Mouse (Mus musculus) liver, adult 2 months (tissue): ENCODE results near the gene March8. TPM values are rescaled to one million over a fixed set of nuclear protein-coding genes. Genes with fewer than 3 reads are reported as not detected.
"Not testable (repeated sequence)": the region's sequence is repeated elsewhere in the genome, so short reads cannot be mapped to it uniquely, and the experiment has no call there.

Experiments used
- DNase-seq: peaks from one replicate; pipeline ENCODE4 v3.0.0-alpha.2; 2011; ENCODE audit warnings: low read depth, low spot score; ENCODE audit errors: extremely low read depth
- H3K27ac ChIP-seq: fragments of 200-500 bp; replicated peaks from 2 replicates; pipeline ENCODE4 v1.5.1; 2012; ENCODE audit warnings: low read depth, mild to moderate bottlenecking, control low read depth, inconsistent platforms, low read length; ENCODE audit not compliant: insufficient read depth
- H3K27me3 ChIP-seq: fragments of 200-500 bp; 2 replicates; pipeline ENCODE4 v1.6.1; 2012; ENCODE audit warnings: mild to moderate bottlenecking, moderate library complexity, low read length, inconsistent platforms; ENCODE audit not compliant: control insufficient read depth, insufficient read depth
- H3K36me3 ChIP-seq: fragments of 200-500 bp; 2 replicates; pipeline ENCODE4 v1.6.1; 2012; ENCODE audit warnings: low read length, inconsistent platforms; ENCODE audit not compliant: control insufficient read depth, insufficient read depth
- H3K4me1 ChIP-seq: fragments of 200-500 bp; 2 replicates; pipeline ENCODE4 v1.6.1; 2011; ENCODE audit warnings: low read length; ENCODE audit not compliant: control insufficient read depth, insufficient read depth
- H3K4me3 ChIP-seq: fragments of 200-500 bp; 2 replicates; pipeline ENCODE4 v1.5.1; 2011; ENCODE audit warnings: low read depth, mild to moderate bottlenecking, control low read depth, low read length, moderate library complexity; ENCODE audit not compliant: insufficient read depth
- H3K79me2 ChIP-seq: fragments of 200-500 bp; 2 replicates; pipeline ENCODE4 v1.6.1; 2012; ENCODE audit warnings: inconsistent platforms, mild to moderate bottlenecking, low read length, moderate library complexity; ENCODE audit not compliant: control insufficient read depth, insufficient read depth
- H3K9ac ChIP-seq: fragments of 200-500 bp; 2 replicates; pipeline ENCODE4 v1.6.1; 2012; ENCODE audit warnings: low read depth, mild to moderate bottlenecking, control low read depth, inconsistent platforms, low read length
- CTCF ChIP-seq: fragments of 200-500 bp; IDR thresholded peaks from 2 replicates; pipeline ENCODE4 v1.5.1; 2011; ENCODE audit warnings: low read depth, low read length, control low read depth
- POLR2A ChIP-seq: fragments of 200-500 bp; IDR thresholded peaks from 2 replicates; pipeline ENCODE4 v1.6.1; 2011; ENCODE audit warnings: low read length, control low read depth; ENCODE audit not compliant: insufficient read depth; ENCODE audit errors: extremely low read depth
- WGBS: fragments of 180-500 bp; shearing (Covaris S2); methylation state at CpG from one replicate; pipeline ENCODE4 v1.1.7; 2018; 5-methylcytosine and 5-hydroxymethylcytosine counted together
- polyA plus RNA-seq: library from polyadenylated mRNA; depleted of rRNA; stranded (reverse); fragments of >200 nt; gene quantifications from 2 replicates; pipeline ENCODE4 v1.2.3, GENCODE M21; 2012
- total RNA-seq: library from RNA; depleted of rRNA; stranded (reverse); fragments of >200 nt; gene quantifications from 2 replicates; pipeline ENCODE4 v1.2.3, GENCODE M21; 2014

March8 gene
- total and polyA plus RNA-seq, 2 experiments, result 58.4 to 100 TPM

- H3K79me2 ChIP-seq, result peaks cover 31% of the 10 kb centered on the region
- H3K27ac ChIP-seq, result no peak overlapping the region
- WGBS, result 92% methylated on average over 4 of the region's 4 CpGs
- H3K9ac ChIP-seq, result no peak overlapping the region
- H3K4me1 ChIP-seq, result peaks cover 14% of the 10 kb centered on the region; the same call in 1 of the 2 replicates
- H3K4me3 ChIP-seq, result no peak overlapping the region
- no peaks in the 10 kb centered on the region; the same call in 1 of the 2 replicates for H3K36me3 ChIP-seq
- DNase-seq, result no peak
- no peaks in the 10 kb centered on the region for H3K27me3 ChIP-seq
- TF ChIP-seq POLR2A, result no peak
- TF ChIP-seq CTCF, result no peak
These were observed 13.7 kb downstream of the March8 start for GRCm38 (mm10) chr6:116351534-116351933.

- Histone ChIP-seq H3K27me3 (no peaks in the 10 kb centered on the region), H3K36me3 (no peaks in the 10 kb centered on the region; the same call in 1 of the 2 replicates), H3K9ac (no peak overlapping the region), H3K27ac (no peak overlapping the region), H3K79me2 (peaks cover 31% of the 10 kb centered on the region), H3K4me1 (0 out of 2 replicates have a peak, but pooled peaks cover 4% of the 10 kb centered on the region), H3K4me3 (no peak overlapping the region)
- DNase-seq, result no peak
- 74% methylated on average over 1 of the region's 1 CpGs for WGBS
- no peak for TF ChIP-seq CTCF
- TF ChIP-seq POLR2A, result no peak
These were observed 15.6 kb downstream of the March8 start for GRCm38 (mm10) chr6:116353428-116353827.

- not testable (repeated sequence) for H3K36me3 ChIP-seq, H3K9ac ChIP-seq, H3K4me3 ChIP-seq, H3K27me3 ChIP-seq, H3K4me1 ChIP-seq, DNase-seq, H3K27ac ChIP-seq
- H3K79me2 ChIP-seq, result peaks cover 23% of the 10 kb centered on the region
- 85% methylated on average over 8 of the region's 8 CpGs for WGBS
These were observed 18.6 kb downstream of the March8 start for GRCm38 (mm10) chr6:116356311-116356947.

GRCm38 (mm10) chr6:116356948-116357325 lies 19.1 kb downstream of the March8 start:
- no peak for DNase-seq
- H3K4me1 ChIP-seq, result no peaks in the 10 kb centered on the region
- H3K79me2 ChIP-seq, result peaks cover 25% of the 10 kb centered on the region
- no peak overlapping the region for H3K27ac ChIP-seq
- no peak for TF ChIP-seq CTCF
- TF ChIP-seq POLR2A, result no peak
- H3K9ac ChIP-seq, result no peak overlapping the region
- no peaks in the 10 kb centered on the region for H3K36me3 ChIP-seq
- no peak overlapping the region for H3K4me3 ChIP-seq
- 87% methylated on average over 4 of the region's 4 CpGs for WGBS
- no peaks in the 10 kb centered on the region for H3K27me3 ChIP-seq

GRCm38 (mm10) chr6:116358056-116358455 lies 20.2 kb downstream of the March8 start:
- H3K9ac ChIP-seq, result no peak overlapping the region
- no peaks in the 10 kb centered on the region for H3K36me3 ChIP-seq
- no peak for TF ChIP-seq CTCF
- no peak for TF ChIP-seq POLR2A
- no peak overlapping the region for H3K27ac ChIP-seq
- H3K27me3 ChIP-seq, result no peaks in the 10 kb centered on the region
- H3K79me2 ChIP-seq, result peaks cover 25% of the 10 kb centered on the region
- WGBS, result 86% methylated on average over 8 of the region's 8 CpGs
- H3K4me3 ChIP-seq, result no peak overlapping the region
- DNase-seq, result no peak
- H3K4me1 ChIP-seq, result no peaks in the 10 kb centered on the region

- WGBS, result 84% methylated on average over 3 of the region's 3 CpGs
These were observed 21.4 kb downstream of the March8 start for GRCm38 (mm10) chr6:116359256-116359655.

More at GRCm38 (mm10) chr6:116359256-116359655, 21.4 kb downstream of the March8 start:
- peaks cover 21% of the 10 kb centered on the region for H3K79me2 ChIP-seq
- no peaks in the 10 kb centered on the region for H3K27me3 ChIP-seq
- H3K36me3 ChIP-seq, result no peaks in the 10 kb centered on the region
- H3K9ac ChIP-seq, result no peak overlapping the region
- TF ChIP-seq CTCF (no peak), POLR2A (no peak)
- no peak overlapping the region for H3K27ac ChIP-seq
- no peak overlapping the region for H3K4me3 ChIP-seq
- DNase-seq, result no peak
- no peaks in the 10 kb centered on the region for H3K4me1 ChIP-seq
